Mouse (Mus musculus) adrenal gland, postnatal 25 days (tissue): Measurements from ENCODE around the gene Gpr149. TPM values are rescaled to one million over a fixed set of nuclear protein-coding genes. Genes with fewer than 3 reads are reported as not detected.

Experiments
- DNase-seq: peaks from one replicate; pipeline ENCODE4 v3.0.0; 2021; ENCODE audit warnings: mixed read lengths
- long read RNA-seq: library from polyadenylated mRNA; stranded (forward); transcript quantifications from one replicate; pipeline ENCODE4 v2.0.0, GENCODE M21; 2021
- total RNA-seq: library from RNA; stranded (reverse); gene quantifications from 2 replicates; pipeline ENCODE4 v1.2.3, GENCODE M21; 2021

Gpr149 gene
- total RNA-seq: not detected in 2 replicates
- long read RNA-seq: 0 reads

DNA sequence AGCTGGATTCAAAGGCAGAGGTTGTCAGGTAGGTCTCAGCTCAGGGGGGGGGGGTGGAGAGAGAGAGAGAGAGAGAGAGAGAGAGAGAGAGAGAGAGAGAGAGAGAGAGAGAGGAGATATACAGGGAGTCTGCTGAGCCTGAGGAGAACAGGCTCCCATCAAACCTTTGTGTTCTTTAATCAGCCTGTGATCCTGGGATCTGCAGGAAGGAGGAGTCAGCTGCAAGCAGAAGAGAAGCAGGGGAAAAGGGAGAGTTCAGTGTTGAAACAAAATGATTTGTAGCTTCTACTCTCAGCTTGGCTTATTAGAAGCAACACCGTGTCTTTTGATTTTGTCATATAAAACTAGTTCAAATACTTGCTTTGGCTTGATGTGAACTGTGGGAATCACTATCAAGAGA, at the start of gene Gpr149:
Gpr149 (minus strand) TSS at position 168 of the 400 bp plus-strand sequence.
- no peak for DNase-seq

- DNase-seq: no peak
These were observed 45.6 kb upstream of the Gpr149 start for GRCm38 (mm10) chr3:62650551-62650950.

DNA sequence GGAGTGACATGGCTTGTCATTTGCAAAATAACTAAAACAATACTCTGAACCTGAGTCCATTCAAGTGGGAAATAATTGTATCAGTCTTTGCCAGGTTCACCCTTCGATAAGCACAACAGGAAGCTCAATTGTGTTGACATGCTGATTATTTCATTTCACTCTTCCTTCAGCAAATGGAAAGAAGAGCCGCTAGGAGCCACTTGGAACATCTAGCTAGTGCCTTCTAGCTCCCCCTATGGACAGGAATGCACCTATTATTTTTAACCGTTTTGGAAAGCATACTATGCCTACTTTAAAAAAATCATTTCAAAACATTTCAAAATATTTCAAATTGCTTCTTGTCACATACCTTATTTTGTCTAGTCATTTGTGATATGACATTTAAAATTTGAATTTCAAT, 5.9 kb upstream of the Gpr149 start:
- no peak for DNase-seq

DNA sequence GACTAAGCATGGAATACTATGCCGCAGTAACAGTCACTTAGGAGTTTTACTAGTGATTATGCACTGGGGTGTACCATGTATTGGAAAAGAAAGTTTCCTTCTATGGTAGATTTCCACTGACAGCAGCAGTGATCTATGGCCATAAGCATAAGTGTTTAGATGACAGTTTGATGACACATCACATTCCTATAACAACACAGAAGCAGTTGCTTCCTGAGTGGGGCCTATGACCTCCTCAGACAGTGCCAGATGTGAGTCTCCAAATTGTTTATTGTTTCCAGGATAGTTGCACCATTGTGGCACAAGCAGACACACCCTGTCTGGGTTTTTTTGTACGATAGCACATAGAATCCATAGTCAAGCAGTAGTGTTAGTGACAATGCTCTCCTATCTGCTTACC, 991 bp upstream of the Gpr149 start:
- DNase-seq: no peak

GRCm38 (mm10) chr3:62604047-62604391, 921 bp downstream of the Gpr149 start:
- no peak for DNase-seq

DNA sequence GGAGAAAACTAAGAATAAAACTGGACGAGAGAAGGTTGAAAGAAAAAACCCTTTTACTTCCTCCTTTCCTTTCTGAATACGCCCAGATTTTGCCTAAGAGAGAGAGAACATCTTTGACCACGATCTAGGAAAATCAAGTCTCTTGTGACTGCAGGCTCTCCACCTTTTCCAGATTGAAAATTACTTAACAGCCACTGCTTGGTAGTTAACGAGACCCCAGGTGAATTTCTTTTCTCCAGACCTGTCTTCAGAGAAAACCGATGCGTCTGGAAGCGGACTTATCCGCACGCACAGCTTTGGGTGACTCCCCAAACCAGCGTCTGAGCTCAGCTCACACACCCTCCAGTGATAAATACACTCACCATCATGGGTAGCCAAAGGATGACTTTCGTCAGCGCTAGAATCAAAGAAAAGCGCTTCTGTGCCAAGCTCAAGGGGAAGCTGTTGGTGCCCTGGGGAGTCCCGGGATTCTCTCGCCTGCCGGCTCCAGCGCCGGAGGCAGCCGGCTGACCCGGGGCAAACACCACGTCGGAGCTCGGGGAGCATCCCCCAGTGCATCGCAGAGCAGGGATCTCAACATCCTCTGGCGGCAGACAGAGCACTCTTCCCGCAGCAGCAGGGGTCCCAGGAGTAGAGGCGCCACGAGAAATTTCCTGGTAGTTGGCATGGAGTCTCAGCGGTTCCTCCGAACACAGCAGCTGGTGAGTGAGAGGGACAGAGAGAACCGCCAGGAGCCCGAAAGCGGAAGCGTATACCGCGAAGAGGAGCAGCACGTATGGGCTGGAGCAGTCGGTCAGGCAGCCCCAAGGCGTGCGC, 1.5 kb downstream of the Gpr149 start:
- DNase-seq: no peak

- DNase-seq: no peak
These were observed 2.5 kb downstream of the Gpr149 start for GRCm38 (mm10) chr3:62602466-62602865.

DNA sequence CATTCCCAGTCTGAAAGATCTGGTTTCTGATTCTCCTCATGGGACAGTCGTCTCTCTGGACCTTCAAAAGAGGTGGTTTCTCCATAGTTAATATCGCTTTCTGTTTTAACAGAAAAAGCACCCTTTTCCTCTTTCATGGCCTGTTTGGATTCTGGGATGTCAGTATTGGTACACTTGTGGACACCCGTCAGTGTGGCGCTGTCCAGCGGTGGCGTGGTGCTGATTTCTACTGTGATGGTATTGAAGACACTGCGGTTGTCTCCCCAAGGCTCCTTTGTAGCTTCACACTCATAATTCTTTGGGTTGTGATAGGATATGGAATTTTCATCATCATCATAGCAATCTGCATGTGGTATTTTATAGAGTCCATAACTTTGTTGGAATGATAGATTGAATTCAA, 10.1 kb downstream of the Gpr149 start:
- DNase-seq: peak; percentile 42

DNA sequence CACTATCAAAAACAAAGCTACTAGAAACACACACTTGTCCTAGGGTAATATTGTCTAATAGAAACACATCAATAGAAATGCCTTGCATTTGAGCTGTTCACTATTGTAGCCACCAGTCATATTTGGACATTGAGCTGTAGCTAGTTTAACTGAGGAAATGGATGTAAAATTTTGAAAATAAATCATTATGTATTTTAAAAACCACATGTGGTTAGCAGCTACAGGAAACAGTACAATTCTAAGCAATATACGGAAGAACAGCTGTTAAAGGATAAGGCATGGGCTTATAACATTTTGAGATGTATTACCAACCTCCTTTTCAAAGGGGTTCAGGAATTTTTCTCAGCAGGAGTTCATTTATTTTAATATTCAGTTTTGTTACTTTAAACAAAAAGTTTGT, 19.9 kb downstream of the Gpr149 start:
- DNase-seq: no peak

DNA sequence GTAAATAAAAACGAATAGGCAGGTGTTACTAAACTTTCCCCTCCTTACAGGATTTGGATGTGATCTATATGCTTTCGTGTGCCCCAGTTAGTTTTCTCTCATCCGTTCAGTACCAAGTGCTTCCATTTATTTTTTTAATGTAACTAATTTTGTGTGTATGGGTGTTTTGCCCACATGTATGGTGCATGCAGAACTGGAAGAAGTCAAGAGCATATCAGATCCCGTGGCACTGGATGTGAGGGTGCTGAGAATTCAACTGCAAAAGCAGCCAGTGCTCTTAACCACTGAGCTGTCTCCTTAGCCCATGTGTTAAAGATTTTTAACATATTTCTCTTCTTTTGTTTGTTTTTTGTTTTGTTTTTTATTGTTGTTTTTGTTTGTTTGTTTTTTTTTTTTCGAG, 77.3 kb downstream of the Gpr149 start:
- DNase-seq: no peak

DNA sequence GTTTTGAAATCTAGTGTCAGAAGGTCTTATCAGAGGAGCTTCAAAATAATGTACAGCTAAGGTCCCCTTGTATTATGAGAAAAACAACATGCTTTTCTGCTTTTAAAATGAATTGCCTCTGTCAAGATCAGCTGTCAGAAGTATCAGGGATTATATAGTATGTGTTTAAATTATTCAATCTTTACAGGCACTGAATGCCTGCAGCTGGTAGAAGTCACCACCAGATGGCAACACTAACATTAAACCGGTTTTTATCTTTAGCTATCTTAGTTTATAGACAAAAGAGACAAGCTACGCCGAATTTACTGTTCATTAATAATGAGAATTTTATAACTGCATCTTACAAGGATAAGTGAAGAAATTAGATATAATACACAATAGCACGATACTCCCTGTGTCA, 77.8 kb downstream of the Gpr149 start:
- DNase-seq: peak; percentile 0

DNA sequence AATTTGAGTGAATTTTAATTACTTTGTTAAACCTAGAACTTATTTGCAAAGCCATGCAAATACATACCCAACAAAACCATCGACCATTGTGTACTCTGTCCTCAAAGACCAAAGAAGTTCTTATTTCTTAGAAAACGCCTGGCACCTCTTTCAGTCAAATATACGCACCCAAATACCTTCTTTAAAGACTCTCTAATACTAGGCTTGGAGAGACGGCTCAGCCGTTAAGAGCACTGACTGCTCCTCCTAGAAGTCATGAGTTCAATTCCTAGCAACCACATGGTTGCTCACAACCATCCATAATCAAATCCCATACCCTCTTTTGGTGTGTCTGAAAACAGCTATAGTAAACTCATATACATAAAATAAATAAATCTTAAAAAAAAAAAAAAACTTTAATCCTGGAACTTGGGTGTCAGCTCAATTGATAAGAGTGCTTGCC, 97.7 kb downstream of the Gpr149 start:
- no peak for DNase-seq

DNA sequence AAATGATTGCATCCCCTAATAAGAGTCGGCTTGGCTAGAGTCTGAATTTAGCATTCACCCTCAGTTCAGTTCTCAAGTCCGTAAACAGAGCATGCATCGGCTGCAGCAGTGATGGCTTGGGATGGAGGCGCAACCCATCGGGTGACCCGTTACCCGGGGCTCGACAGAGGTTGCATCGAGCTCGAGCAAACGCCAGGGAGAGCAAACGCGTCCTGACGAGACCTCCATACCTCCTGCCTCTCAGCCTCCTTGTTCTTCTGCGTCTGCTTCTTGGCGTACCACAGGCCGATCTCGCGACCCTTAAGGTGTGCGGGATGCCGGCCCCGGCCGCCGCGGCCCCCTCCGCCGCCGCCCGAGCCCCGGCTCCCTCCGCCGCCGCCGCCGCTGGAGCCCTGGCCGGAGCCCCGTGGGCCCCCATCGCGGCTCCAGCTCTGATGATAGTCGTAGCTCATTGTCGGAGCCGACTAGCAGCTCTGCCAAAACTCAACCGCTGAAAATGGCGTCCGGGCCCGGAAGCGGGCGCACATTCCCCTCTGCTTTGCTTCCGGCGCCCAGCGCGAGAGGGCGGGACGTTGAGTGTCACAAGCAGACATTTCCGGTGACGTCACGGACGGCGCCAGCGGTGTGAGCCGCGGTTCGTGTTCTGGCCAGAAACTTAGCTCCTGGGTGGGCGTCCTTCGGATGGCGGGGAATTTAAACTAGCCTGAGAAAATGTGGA, 98.3 kb downstream of the Gpr149 start, which contains the start of gene Dhx36:
Dhx36 (minus strand) TSS at position 517 of the 718 bp plus-strand sequence.
- DNase-seq: peak; percentile 97

DNA sequence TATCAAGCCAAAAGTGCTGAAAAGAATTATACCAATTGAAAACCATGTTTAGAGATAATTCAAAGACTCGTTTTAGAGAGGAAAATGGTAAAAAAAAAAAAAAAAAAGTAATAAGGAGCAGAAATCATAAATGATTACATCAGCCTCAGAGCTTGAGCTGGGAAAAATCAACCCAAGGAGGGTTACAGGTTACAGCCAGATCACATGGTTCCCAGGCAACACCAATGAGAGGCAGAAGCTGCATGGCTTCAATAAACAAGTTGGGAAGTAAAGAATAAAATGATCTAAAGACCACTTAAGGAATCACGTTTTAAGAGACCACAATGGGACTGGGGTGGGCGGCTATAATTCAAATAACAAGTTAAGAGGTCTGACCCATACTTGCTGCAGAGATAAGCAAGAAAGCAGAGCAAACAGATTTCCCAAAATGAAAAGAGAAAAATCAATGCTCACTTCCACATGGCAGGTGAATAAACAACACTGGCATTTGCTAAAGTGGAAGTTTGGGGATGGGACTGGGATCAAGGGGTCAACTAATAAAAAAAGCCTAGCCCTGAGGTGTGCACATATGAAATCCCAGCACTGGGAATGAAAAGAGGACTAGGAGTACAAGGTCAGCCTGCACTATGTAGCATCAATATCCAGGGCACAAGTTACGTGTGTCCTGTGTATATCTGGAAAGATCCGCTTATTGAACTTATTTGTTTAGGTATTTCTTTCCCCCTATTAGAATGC, 99.6 kb downstream of the Gpr149 start:
- no peak for DNase-seq

DNA sequence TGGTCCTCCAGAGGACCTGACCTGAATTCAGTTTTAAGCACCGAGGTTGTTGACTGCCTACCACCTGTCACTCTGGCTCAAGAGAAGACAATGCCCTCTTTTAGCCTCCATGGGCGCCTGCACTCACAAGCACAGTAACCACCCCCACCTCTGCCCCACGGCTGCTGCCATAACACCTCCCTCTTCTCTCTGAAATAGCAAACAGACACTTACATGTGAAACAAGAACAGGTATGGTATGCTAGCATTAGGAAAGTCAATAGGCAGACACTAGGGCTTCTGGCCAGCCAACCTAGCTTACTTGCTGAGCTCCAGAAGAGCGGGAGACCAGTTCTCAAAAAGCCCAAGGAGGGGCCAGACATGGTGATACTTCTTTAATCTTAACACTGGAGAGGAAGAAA, 105.6 kb downstream of the Gpr149 start:
- DNase-seq: no peak

DNA sequence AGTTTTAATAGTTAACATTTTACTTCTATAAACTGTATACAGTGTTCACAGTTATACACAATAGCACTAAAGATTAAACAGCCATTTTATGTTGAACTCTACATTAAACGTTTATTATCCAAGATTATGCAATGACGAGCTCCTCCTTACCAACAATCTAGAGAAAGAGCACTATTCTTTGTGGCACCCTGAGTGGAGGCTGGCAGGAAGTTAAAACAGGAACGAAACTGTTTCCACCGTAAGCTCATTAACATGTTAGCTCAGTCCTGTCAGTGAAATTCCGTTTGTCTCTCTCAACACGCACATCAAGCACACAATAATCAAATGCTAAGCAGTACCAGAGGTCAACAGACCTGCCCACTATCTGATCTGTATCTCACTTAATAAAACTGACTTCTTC, 112.4 kb downstream of the Gpr149 start:
- DNase-seq: no peak

GRCm38 (mm10) chr3:62484340-62484739, 120.6 kb downstream of the Gpr149 start:
- no peak for DNase-seq

Other genes starting within 250 kb of the Gpr149 start
- 36.9 and 39.6 TPM in 2 replicates for gene Dhx36, start 98.1 kb downstream of the Gpr149 start, total RNA-seq